Comparison of ENCODE assay signal across 14 mouse cellular contexts in the genomic region with DNA sequence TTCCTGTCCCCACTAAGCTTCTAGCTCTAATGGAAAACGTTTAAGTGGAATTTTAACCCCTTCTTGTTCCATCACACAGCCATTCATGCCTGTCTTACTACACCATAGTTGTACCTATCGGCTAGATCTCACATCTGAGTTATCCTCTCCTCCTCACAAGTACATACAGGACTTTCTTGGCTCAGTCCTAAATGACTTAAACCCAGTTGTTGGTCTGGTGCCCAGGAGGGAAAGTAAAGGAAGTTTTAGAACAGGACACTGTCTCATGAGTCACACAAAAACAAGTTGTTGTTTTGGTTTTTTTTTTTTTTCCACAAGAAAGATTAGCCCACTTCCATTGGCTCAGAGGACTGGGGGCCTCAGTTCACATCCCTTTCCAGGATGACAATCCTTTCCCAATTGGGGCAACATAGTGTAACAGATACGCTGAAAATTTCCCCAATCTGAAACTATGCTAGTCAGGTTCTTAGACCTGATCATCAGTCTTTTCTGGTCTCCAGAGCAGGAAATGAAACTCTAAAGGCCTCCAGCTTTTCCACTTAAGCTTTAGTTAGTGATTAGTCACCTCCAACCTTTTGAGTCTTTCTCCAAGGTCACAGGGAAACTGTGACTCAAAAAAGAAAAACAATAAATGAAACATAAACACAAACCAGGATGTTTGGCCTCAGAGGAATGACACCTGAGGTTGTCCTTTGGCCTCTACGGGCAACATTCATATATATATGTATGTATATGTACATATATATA.
"Had no signal": no experiment of that assay in that cellular context is flagged by ENCODE, and none has a peak within 500 bp of the region (broad histone marks: within the 10 kb centered on the region; RNA-seq: fewer than 3 reads in every experiment).

No protein-coding gene starts in this region.

- H3K4me2 ChIP-seq: kidney, embryonic 15.5 days; liver, embryonic 11.5 days; liver, embryonic 15.5 days; lung, embryonic 14.5 days; midbrain, embryonic 15.5 days; neural tube, embryonic 12.5 days; stomach, embryonic 15.5 days had no signal

- ATAC-seq: midbrain, embryonic 15.5 days had no signal

- H3K27me3 ChIP-seq: kidney, embryonic 15.5 days; liver, embryonic 15.5 days; neural tube, embryonic 12.5 days; stomach, embryonic 15.5 days had no signal

- H3K36me3 ChIP-seq: kidney, embryonic 15.5 days; limb, embryonic 10.5 days; liver, embryonic 15.5 days; midbrain, embryonic 10.5 days; midbrain, embryonic 15.5 days; neural tube, embryonic 12.5 days; stomach, embryonic 15.5 days had no signal

- H3K9me3 ChIP-seq: kidney, embryonic 15.5 days; limb, embryonic 10.5 days; liver, embryonic 15.5 days; midbrain, embryonic 10.5 days; midbrain, embryonic 15.5 days; neural tube, embryonic 12.5 days; stomach, embryonic 15.5 days had no signal

- DNase-seq: kidney, postnatal 25 days; lung, embryonic 14.5 days; lung, postnatal 10 days; lung, postnatal 4 days; thymus, postnatal 36 days had no signal

- H3K27ac ChIP-seq: kidney, embryonic 15.5 days; left cerebral cortex, adult 2 months; limb, embryonic 10.5 days; liver, embryonic 15.5 days; midbrain, embryonic 10.5 days; midbrain, embryonic 15.5 days; neural tube, embryonic 12.5 days; stomach, embryonic 15.5 days had no signal

- H3K9ac ChIP-seq: kidney, embryonic 15.5 days; liver, embryonic 15.5 days; lung, embryonic 14.5 days; midbrain, embryonic 15.5 days; neural tube, embryonic 12.5 days; stomach, embryonic 15.5 days had no signal

- H3K4me3 ChIP-seq: kidney, embryonic 15.5 days; left cerebral cortex, adult 2 months; limb, embryonic 10.5 days; liver, embryonic 15.5 days; midbrain, embryonic 10.5 days; midbrain, embryonic 15.5 days; neural tube, embryonic 12.5 days; stomach, embryonic 15.5 days had no signal
